Mouse (Mus musculus) brown adipose tissue, adult 24 weeks (tissue): ENCODE results near the gene Zfp598. TPM values are rescaled to one million over a fixed set of nuclear protein-coding genes. Genes with fewer than 3 reads are reported as not detected.

ENCODE experiments used
- polyA plus RNA-seq: library from polyadenylated mRNA; stranded (reverse); fragments of >200 nt; gene quantifications from 2 replicates; pipeline ENCODE4 v1.2.4, GENCODE M21; 2012; ENCODE audit not compliant: missing spikeins, insufficient read depth, insufficient read length

Zfp598 gene
- polyA plus RNA-seq, 1 experiment = 9.2 TPM

Other genes with a start within 250 kb of the Zfp598 start
- 1,121 and 1,239 TPM in 2 replicates for gene Eci1, start 243.0 kb upstream of the Zfp598 start, polyA plus RNA-seq
- not detected in 2 replicates for gene Dnase1l2, start 226.6 kb upstream of the Zfp598 start, polyA plus RNA-seq
- 6.9 and 7.0 TPM in 2 replicates for gene E4f1, start 199.4 kb upstream of the Zfp598 start, polyA plus RNA-seq
- 40.0 and 47.3 TPM in 2 replicates for gene Pgp, start 199.3 kb upstream of the Zfp598 start, polyA plus RNA-seq
- gene Bricd5, start 195.8 kb upstream of the Zfp598 start, polyA plus RNA-seq = not detected in 2 replicates
- gene Mlst8, start 190.6 kb upstream of the Zfp598 start, polyA plus RNA-seq = 6.6 and 9.8 TPM in 2 replicates
- gene Caskin1, start 181.1 kb upstream of the Zfp598 start, polyA plus RNA-seq = not detected in 2 replicates
- 32.1 and 42.0 TPM in 2 replicates for gene Traf7, start 141.7 kb upstream of the Zfp598 start, polyA plus RNA-seq
- not detected in 2 replicates for gene Rab26, start 135.5 kb upstream of the Zfp598 start, polyA plus RNA-seq
- 8.2 and 10.1 TPM in 2 replicates for gene Pkd1, start 119.9 kb upstream of the Zfp598 start, polyA plus RNA-seq
- 67.6 and 69.2 TPM in 2 replicates for gene Tsc2, start 37.1 kb upstream of the Zfp598 start, polyA plus RNA-seq
- 3.4 and 7.7 TPM in 2 replicates for gene Nthl1, start 37.0 kb upstream of the Zfp598 start, polyA plus RNA-seq
- 20.1 and 32.2 TPM in 2 replicates for gene Slc9a3r2, start 19.4 kb upstream of the Zfp598 start, polyA plus RNA-seq
- not detected in 2 replicates for gene Npw, start 11.2 kb upstream of the Zfp598 start, polyA plus RNA-seq
- gene Syngr3, start 20.3 kb downstream of the Zfp598 start, polyA plus RNA-seq = not detected in 2 replicates
- gene Gfer, start 26.5 kb downstream of the Zfp598 start, polyA plus RNA-seq = 32.8 and 36.9 TPM in 2 replicates
- 1.1 TPM in 1 of 2 replicates, not detected in the other for gene Noxo1, start 26.5 kb downstream of the Zfp598 start, polyA plus RNA-seq
- gene Tbl3, start 38.0 kb downstream of the Zfp598 start, polyA plus RNA-seq = 19.9 TPM in 2 replicates
- gene Rnf151, start 48.4 kb downstream of the Zfp598 start, polyA plus RNA-seq = not detected in 2 replicates
- 608 and 619 TPM in 2 replicates for gene Rps2, start 48.4 kb downstream of the Zfp598 start, polyA plus RNA-seq
- gene Ndufb10, start 54.8 kb downstream of the Zfp598 start, polyA plus RNA-seq = 1,098 and 1,103 TPM in 2 replicates
- gene Rpl3l, start 58.1 kb downstream of the Zfp598 start, polyA plus RNA-seq = 4.8 and 10.7 TPM in 2 replicates
- gene Msrb1, start 67.0 kb downstream of the Zfp598 start, polyA plus RNA-seq = 109 and 114 TPM in 2 replicates
- gene Hs3st6, start 83.3 kb downstream of the Zfp598 start, polyA plus RNA-seq = not detected in 2 replicates
- 1.4 and 1.9 TPM in 2 replicates for gene Meiob, start 134.6 kb downstream of the Zfp598 start, polyA plus RNA-seq
- gene Hagh, start 170.5 kb downstream of the Zfp598 start, polyA plus RNA-seq = 174 and 180 TPM in 2 replicates
- gene Fahd1, start 180.7 kb downstream of the Zfp598 start, polyA plus RNA-seq = 73.7 and 89.2 TPM in 2 replicates
- 2.0 and 2.4 TPM in 2 replicates for gene Igfals, start 196.3 kb downstream of the Zfp598 start, polyA plus RNA-seq
- 28.7 and 40.4 TPM in 2 replicates for gene Nubp2, start 216.7 kb downstream of the Zfp598 start, polyA plus RNA-seq
- gene Spsb3, start 217.0 kb downstream of the Zfp598 start, polyA plus RNA-seq = 25.6 and 29.9 TPM in 2 replicates
- gene Eme2, start 225.4 kb downstream of the Zfp598 start, polyA plus RNA-seq = 5.9 and 6.6 TPM in 2 replicates
- gene Mrps34, start 225.4 kb downstream of the Zfp598 start, polyA plus RNA-seq = 91.7 and 105 TPM in 2 replicates
- 26.0 and 28.7 TPM in 2 replicates for gene Nme3, start 226.8 kb downstream of the Zfp598 start, polyA plus RNA-seq